Mouse (Mus musculus): ENCODE data around the gene Zfyve26. TPM values are rescaled to one million over a fixed set of nuclear protein-coding genes. Genes with fewer than 3 reads are reported as not detected.

Zfyve26 gene
- polyA plus RNA-seq, 1 experiment, result 4.6 TPM

GRCm38 (mm10) chr12:79292874-79293273 lies 3.2 kb downstream of the Zfyve26 start:
- no peak for TF ChIP-seq GATA1 (IDR thresholded peaks at IDR 0.05; ENCODE audit: low read length)

GRCm38 (mm10) chr12:79282595-79282994 lies 13.5 kb downstream of the Zfyve26 start:
- no peak for TF ChIP-seq GATA1 (IDR thresholded peaks at IDR 0.05; ENCODE audit: low read length)

- TF ChIP-seq GATA1 (IDR thresholded peaks at IDR 0.05; ENCODE audit: low read length), result no peak
Measured at GRCm38 (mm10) chr12:79279513-79280115, 16.5 kb downstream of the Zfyve26 start.

- TF ChIP-seq GATA1 (IDR thresholded peaks at IDR 0.05; ENCODE audit: low read length), result no peak
Measured at GRCm38 (mm10) chr12:79272604-79273003, 23.5 kb downstream of the Zfyve26 start.

- no peak for TF ChIP-seq GATA1 (IDR thresholded peaks at IDR 0.05; ENCODE audit: low read length)
Measured at GRCm38 (mm10) chr12:79261035-79261434, 35.1 kb downstream of the Zfyve26 start.

GRCm38 (mm10) chr12:79260154-79260553 lies 36.0 kb downstream of the Zfyve26 start:
- no peak for TF ChIP-seq GATA1 (IDR thresholded peaks at IDR 0.05; ENCODE audit: low read length)

- TF ChIP-seq GATA1 (IDR thresholded peaks at IDR 0.05; ENCODE audit: low read length), result no peak
Measured at GRCm38 (mm10) chr12:79254975-79255374, 41.1 kb downstream of the Zfyve26 start.

- TF ChIP-seq GATA1 (IDR thresholded peaks at IDR 0.05; ENCODE audit: low read length), result no peak
Measured at GRCm38 (mm10) chr12:79253294-79254053, 42.6 kb downstream of the Zfyve26 start.

GRCm38 (mm10) chr12:79248110-79248509 lies 48.0 kb downstream of the Zfyve26 start:
- TF ChIP-seq GATA1 (IDR thresholded peaks at IDR 0.05; ENCODE audit: low read length), result no peak

GRCm38 (mm10) chr12:79242921-79243320 lies 53.2 kb downstream of the Zfyve26 start:
- TF ChIP-seq GATA1 (IDR thresholded peaks at IDR 0.05; ENCODE audit: low read length), result no peak

GRCm38 (mm10) chr12:79241985-79242384 lies 54.1 kb downstream of the Zfyve26 start:
- TF ChIP-seq GATA1 (IDR thresholded peaks at IDR 0.05; ENCODE audit: low read length), result no peak

- TF ChIP-seq GATA1 (IDR thresholded peaks at IDR 0.05; ENCODE audit: low read length), result no peak
Measured at GRCm38 (mm10) chr12:79235485-79236080, 60.5 kb downstream of the Zfyve26 start.

GRCm38 (mm10) chr12:79217511-79217910 lies 78.6 kb downstream of the Zfyve26 start:
- no peak for TF ChIP-seq GATA1 (IDR thresholded peaks at IDR 0.05; ENCODE audit: low read length)

- no peak for TF ChIP-seq GATA1 (IDR thresholded peaks at IDR 0.05; ENCODE audit: low read length)
Measured at GRCm38 (mm10) chr12:79211447-79211846, 84.7 kb downstream of the Zfyve26 start.

- TF ChIP-seq GATA1 (IDR thresholded peaks at IDR 0.05; ENCODE audit: low read length), result no peak
Measured at GRCm38 (mm10) chr12:79208703-79209464, 87.2 kb downstream of the Zfyve26 start, which contains the start of gene Rdh12. Gene Rdh12 (plus strand): TSS chr12:79208914.

- no peak for TF ChIP-seq GATA1 (IDR thresholded peaks at IDR 0.05; ENCODE audit: low read length)
Measured at GRCm38 (mm10) chr12:79201882-79202281, 94.2 kb downstream of the Zfyve26 start.
